Mouse (Mus musculus) gastrocnemius, postnatal 14 days (tissue): ENCODE measurements around the gene Sp2. TPM values are rescaled to one million over a fixed set of nuclear protein-coding genes. Genes with fewer than 3 reads are reported as not detected.

Experiments
- DNase-seq: peaks from one replicate; pipeline ENCODE4 v3.0.0; 2021; ENCODE audit warnings: mixed read lengths
- intact Hi-C: fragments of 180-260 bp; cut with DNase I; formaldehyde crosslinking; loops from one replicate; pipeline ENCODE4 v1.15.1; 2025; ENCODE audit warnings: low total_unique reads
- total RNA-seq, 2 experiments: library from RNA; stranded (reverse); gene quantifications; 2 replicates each; pipeline ENCODE4 v1.2.3; 2021

Gene Sp2
- total RNA-seq, 2 experiments from 2014 or later, result 13.1 to 13.6 TPM

- no peak for DNase-seq
- intact Hi-C loops, result no loop called here
Observed at GRCm38 (mm10) chr11:96925469-96926148, 57.1 kb downstream of the Sp2 start.

- no peak for DNase-seq
- intact Hi-C loops, result no loop called here
Observed at GRCm38 (mm10) chr11:96924861-96925260, 57.9 kb downstream of the Sp2 start.

- DNase-seq, result no peak
- intact Hi-C loops, result loop anchor here (5.0 kb wide), 1 partner anchor 43 kb away; no protein-coding TSS in a partner anchor
Observed at GRCm38 (mm10) chr11:96919003-96919402, 63.8 kb downstream of the Sp2 start.

GRCm38 (mm10) chr11:96917415-96917814 is 65.3 kb downstream of the Sp2 start:
- intact Hi-C loops, result loop anchor here (5.0 kb wide), 1 partner anchor 45 kb away; no protein-coding TSS in a partner anchor

GRCm38 (mm10) chr11:96916885-96917396 is 65.8 kb downstream of the Sp2 start:
- intact Hi-C loops, result loop anchor here (5.0 kb wide), 1 partner anchor 45 kb away; no protein-coding TSS in a partner anchor
- DNase-seq, result no peak

More at GRCm38 (mm10) chr11:96917415-96917814, 65.3 kb downstream of the Sp2 start:
- no peak for DNase-seq

GRCm38 (mm10) chr11:96916044-96916884 is 66.5 kb downstream of the Sp2 start, which contains the start of gene Cdk5rap3:
Gene Cdk5rap3 (minus strand): TSS chr11:96916496.
- DNase-seq, result peak; percentile 99
- intact Hi-C loops, result loop anchor here (5.0 kb wide), 1 partner anchor 46 kb away; no protein-coding TSS in a partner anchor

- no peak for DNase-seq
- intact Hi-C loops, result loop anchor here (5.0 kb wide), 1 partner anchor 115 kb away; the partner anchor contains the start of gene Scrn2
Observed at GRCm38 (mm10) chr11:96912682-96913081, 70.1 kb downstream of the Sp2 start.

- intact Hi-C loops, result loop anchor here (5.0 kb wide), 1 partner anchor 117 kb away; the partner anchor contains the start of gene Scrn2
- DNase-seq, result peak; percentile 81
Observed at GRCm38 (mm10) chr11:96910003-96910402, 72.8 kb downstream of the Sp2 start.

GRCm38 (mm10) chr11:96908594-96908993 is 74.2 kb downstream of the Sp2 start:
- no peak for DNase-seq
- intact Hi-C loops, result loop anchor here (2.0 kb wide), 1 partner anchor 38 kb away; no protein-coding TSS in a partner anchor

GRCm38 (mm10) chr11:96906431-96907161 is 76.2 kb downstream of the Sp2 start:
- intact Hi-C loops, result no loop called here
- DNase-seq, result peak; percentile 80

Other genes starting within 250 kb of the Sp2 start
- gene Snx11, start 205.4 kb downstream of the Sp2 start, total RNA-seq, result 10 to 100 TPM in 1 of 2 experiments, 1 to 10 TPM in 1; 7.7 to 11.0 TPM
- gene Cbx1, start 193.8 kb downstream of the Sp2 start, total RNA-seq, result 10 to 100 TPM; 36.4 to 37.5 TPM
- gene Nfe2l1, start 153.0 kb downstream of the Sp2 start, total RNA-seq, result 100 to 1,000 TPM; 241 to 268 TPM
- gene Copz2, start 133.1 kb downstream of the Sp2 start, total RNA-seq, result 10 to 100 TPM; 28.3 to 36.3 TPM
- gene Cdk5rap3, start 66.5 kb downstream of the Sp2 start, total RNA-seq, result 10 to 100 TPM; 26.5 to 30.0 TPM
- gene Prr15l, start 54.9 kb downstream of the Sp2 start, total RNA-seq, result not detected
- gene Pnpo, start 39.0 kb downstream of the Sp2 start, total RNA-seq, result 1 to 10 TPM; 8.5 to 9.5 TPM
- under 1 TPM; 0.10 to 0.11 TPM for gene Sp6, start 30.4 kb upstream of the Sp2 start, total RNA-seq
- gene Scrn2, start 47.0 kb upstream of the Sp2 start, total RNA-seq, result 10 to 100 TPM in 1 of 2 experiments, 1 to 10 TPM in 1; 8.9 to 10.4 TPM
- not detected for gene Lrrc46, start 58.4 kb upstream of the Sp2 start, total RNA-seq
- gene Mrpl10, start 58.6 kb upstream of the Sp2 start, total RNA-seq, result 10 to 100 TPM; 39.8 to 44.0 TPM
- gene Osbpl7, start 67.7 kb upstream of the Sp2 start, total RNA-seq, result 1 to 10 TPM; 2.7 to 3.3 TPM
- gene Tbx21, start 132.4 kb upstream of the Sp2 start, total RNA-seq, result 1 to 10 TPM in 1 of 2 experiments, under 1 TPM in 1; 0.97 to 1.4 TPM
- 1 to 10 TPM; 5.2 to 6.5 TPM for gene Tbkbp1, start 168.5 kb upstream of the Sp2 start, total RNA-seq
- gene Kpnb1, start 204.9 kb upstream of the Sp2 start, total RNA-seq, result 10 to 100 TPM; 55.8 to 65.2 TPM